Mouse (Mus musculus): ENCODE measurements around the gene Sfrp4. TPM values are rescaled to one million over a fixed set of nuclear protein-coding genes. Genes with fewer than 3 reads are reported as not detected.

Gene Sfrp4
- polyA plus RNA-seq, 1 experiment from 2014 or later: 0.62 TPM

DNA sequence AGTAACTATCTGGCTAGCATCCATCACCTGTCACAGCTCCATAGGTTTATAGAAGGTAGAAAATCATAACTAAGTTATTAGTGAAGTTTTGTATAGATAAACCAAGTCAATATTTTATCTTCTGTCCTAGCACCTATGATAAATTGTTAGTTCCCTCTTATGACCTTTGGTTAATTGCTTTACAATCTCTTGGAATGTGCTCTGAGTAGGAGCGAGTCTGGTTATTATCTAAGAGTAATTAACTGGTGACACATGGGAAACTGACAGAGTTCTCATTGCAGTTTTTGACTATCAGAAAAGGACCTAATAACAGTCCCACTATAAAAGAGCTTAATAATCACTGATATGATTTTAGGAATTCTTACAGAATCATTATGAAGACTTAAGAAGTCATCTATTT lies 20.6 kb downstream of the Sfrp4 start:
- Histone ChIP-seq H3K9ac (no peak overlapping the region), H3K36me3 (no peaks in the 10 kb centered on the region), H3K4me3 (no peak overlapping the region), H3K4me1 (no peaks in the 10 kb centered on the region), H3K27ac (no peak overlapping the region), H3K27me3 (no peaks in the 10 kb centered on the region), H3K9me3 (no peaks in the 10 kb centered on the region), H3K4me2 (no peak overlapping the region)
- WGBS: 46% methylated on average over 1 of the region's 1 CpGs
- ATAC-seq (ENCODE audit: borderline replicate concordance, extremely low read depth, low FRiP score, low TSS enrichment): no peak

DNA sequence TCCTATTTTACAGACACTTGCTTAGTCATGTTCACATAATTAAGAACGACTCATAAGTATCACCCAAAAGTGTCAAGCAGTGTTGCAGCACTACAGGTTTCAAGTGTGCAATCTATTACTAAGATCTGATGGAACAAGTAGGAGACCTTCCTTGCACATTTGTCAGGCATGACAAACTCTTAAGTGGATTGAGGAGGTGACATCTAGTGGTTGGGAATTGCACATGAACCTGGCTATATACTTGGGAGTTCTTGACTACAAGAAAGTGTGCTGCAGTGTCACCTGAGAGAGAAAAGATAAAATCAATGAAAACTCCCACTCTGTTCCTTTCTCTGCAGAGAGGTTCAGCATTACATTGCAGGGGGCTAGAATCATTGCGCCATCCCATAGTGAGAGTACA lies 21.3 kb downstream of the Sfrp4 start:
- 69% methylated on average over 2 of the region's 2 CpGs for WGBS
- no peak overlapping the region for H3K27ac ChIP-seq
- H3K4me1 ChIP-seq: no peaks in the 10 kb centered on the region
- no peak overlapping the region for H3K4me2 ChIP-seq
- no peak for ATAC-seq (ENCODE audit: borderline replicate concordance, extremely low read depth, low FRiP score, low TSS enrichment)
- H3K27me3 ChIP-seq: no peaks in the 10 kb centered on the region
- H3K4me3 ChIP-seq: no peak overlapping the region
- no peak overlapping the region for H3K9ac ChIP-seq
- no peaks in the 10 kb centered on the region for H3K9me3 ChIP-seq
- H3K36me3 ChIP-seq: no peaks in the 10 kb centered on the region

DNA sequence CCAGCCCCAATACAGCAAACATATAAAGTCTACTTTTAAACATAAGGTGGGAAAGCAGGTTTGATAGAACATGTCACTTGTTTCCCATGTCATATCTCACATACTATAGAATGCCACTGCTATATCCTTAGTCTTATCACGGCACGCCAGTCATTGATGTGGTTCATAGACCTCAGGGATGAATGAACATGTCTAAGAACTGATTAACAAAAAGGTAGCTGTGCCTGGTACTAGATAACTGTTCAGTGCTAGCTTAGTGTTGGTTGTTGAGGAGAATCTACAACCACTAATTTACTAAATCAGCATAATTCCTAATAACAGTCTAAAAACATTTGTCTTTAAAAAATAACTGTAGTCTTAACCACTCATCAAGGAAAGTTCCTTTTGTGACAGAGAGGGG lies 26.9 kb downstream of the Sfrp4 start:
- H3K9ac ChIP-seq: no peak overlapping the region
- no peak overlapping the region for H3K4me3 ChIP-seq
- 97% methylated on average over 2 of the region's 2 CpGs for WGBS
- no peak overlapping the region for H3K27ac ChIP-seq
- H3K36me3 ChIP-seq: no peaks in the 10 kb centered on the region
- no peak overlapping the region for H3K4me2 ChIP-seq
- H3K4me1 ChIP-seq: no peaks in the 10 kb centered on the region
- no peak for ATAC-seq (ENCODE audit: borderline replicate concordance, extremely low read depth, low FRiP score, low TSS enrichment)
- no peaks in the 10 kb centered on the region for H3K27me3 ChIP-seq
- no peaks in the 10 kb centered on the region for H3K9me3 ChIP-seq

DNA sequence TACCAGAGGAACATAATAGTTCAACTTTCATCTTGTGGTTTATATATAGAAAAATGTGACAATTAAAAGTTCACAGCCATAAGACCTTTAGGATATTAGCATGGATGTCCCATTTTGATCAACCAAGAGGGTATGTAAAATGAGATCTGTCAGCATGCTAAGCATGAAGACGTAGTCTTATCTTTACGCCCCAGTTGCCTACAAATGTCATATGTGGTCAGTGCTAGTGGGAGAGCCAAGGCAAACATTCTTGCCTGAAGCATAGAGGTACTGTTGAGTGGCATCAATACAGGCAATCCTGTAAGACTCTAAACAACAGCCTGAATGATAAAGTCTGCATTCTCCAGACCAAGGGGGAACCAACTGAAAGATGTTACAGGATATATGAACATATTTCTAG lies 29.5 kb downstream of the Sfrp4 start:
- no peak overlapping the region for H3K9ac ChIP-seq
- 79% methylated on average over 2 of the region's 2 CpGs for WGBS
- ATAC-seq (ENCODE audit: borderline replicate concordance, extremely low read depth, low FRiP score, low TSS enrichment): no peak

DNA sequence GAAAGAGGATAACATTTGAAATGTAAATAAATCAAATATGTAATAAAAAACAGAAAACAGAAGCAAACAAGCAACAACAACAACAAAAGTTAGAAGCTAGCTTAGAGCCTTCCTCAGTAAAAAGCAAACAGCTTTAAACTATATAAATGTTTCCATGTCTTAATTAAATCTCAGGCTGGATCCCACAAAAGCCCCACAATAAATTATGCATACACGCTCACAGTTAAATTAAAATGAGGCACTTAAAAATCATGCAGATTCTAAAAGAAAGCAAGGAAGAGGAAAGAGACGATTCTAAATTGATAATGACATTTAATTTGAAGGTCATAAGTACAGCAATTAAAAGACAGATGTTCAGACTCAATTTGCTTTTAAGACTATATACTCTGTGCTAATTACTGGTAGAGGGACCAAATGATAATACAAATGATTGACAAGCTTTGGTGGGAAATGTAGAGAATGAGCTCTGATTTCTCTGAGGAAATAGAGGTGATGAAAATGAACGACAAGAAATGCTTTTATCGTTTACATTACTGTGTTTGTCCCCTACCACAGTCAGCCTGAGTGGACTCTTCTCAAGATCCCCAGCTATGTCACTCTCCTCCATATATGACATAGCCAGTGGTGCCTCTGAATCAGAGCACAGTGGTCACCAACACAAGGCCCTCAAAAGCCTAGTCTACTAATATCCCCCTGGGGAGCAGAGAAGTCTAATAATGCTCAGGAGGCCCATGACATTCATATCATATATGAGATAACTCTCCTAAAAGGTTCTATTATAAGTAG lies 45.6 kb downstream of the Sfrp4 start:
- Histone ChIP-seq H3K27me3 (no peaks in the 10 kb centered on the region), H3K36me3 (no peaks in the 10 kb centered on the region), H3K4me2 (no peak overlapping the region), H3K4me3 (no peak overlapping the region), H3K4me1 (no peaks in the 10 kb centered on the region), H3K27ac (no peak overlapping the region), H3K9ac (no peak overlapping the region), H3K9me3 (no peaks in the 10 kb centered on the region)
- WGBS: 78% methylated on average over 4 of the region's 4 CpGs
- no peak for ATAC-seq (ENCODE audit: borderline replicate concordance, extremely low read depth, low FRiP score, low TSS enrichment)

More for the DNA sequence above, 29.5 kb downstream of the Sfrp4 start:
- no peaks in the 10 kb centered on the region for H3K9me3 ChIP-seq
- H3K36me3 ChIP-seq: no peaks in the 10 kb centered on the region
- no peak overlapping the region for H3K4me2 ChIP-seq
- H3K27ac ChIP-seq: no peak overlapping the region
- H3K27me3 ChIP-seq: no peaks in the 10 kb centered on the region
- no peak overlapping the region for H3K4me3 ChIP-seq
- H3K4me1 ChIP-seq: no peaks in the 10 kb centered on the region

DNA sequence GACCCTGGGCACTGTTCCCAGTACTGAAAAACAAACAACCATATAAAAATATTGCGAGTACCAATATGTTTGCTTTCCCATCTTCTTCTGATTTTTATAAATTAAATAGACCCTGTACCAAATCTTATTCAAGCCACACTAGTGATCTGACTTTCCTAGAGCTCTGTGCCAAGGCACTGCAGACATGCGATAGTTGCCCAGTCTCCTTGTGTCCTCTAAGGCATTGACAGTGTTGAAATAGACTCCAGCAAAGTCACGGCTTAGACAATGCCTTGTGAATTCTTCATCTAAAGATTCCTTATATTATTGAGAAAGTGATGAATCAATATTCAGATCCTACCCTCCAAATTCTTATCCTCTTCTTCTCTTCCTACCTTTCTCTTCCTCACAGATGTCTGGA lies 51.1 kb downstream of the Sfrp4 start:
- no peaks in the 10 kb centered on the region for H3K27me3 ChIP-seq
- no peak overlapping the region for H3K9ac ChIP-seq
- H3K27ac ChIP-seq: no peak overlapping the region
- H3K4me3 ChIP-seq: no peak overlapping the region
- H3K4me1 ChIP-seq: no peaks in the 10 kb centered on the region
- ATAC-seq (ENCODE audit: borderline replicate concordance, extremely low read depth, low FRiP score, low TSS enrichment): no peak
- no peaks in the 10 kb centered on the region for H3K9me3 ChIP-seq
- H3K36me3 ChIP-seq: no peaks in the 10 kb centered on the region
- WGBS: 72% methylated on average over 3 of the region's 3 CpGs
- no peak overlapping the region for H3K4me2 ChIP-seq

DNA sequence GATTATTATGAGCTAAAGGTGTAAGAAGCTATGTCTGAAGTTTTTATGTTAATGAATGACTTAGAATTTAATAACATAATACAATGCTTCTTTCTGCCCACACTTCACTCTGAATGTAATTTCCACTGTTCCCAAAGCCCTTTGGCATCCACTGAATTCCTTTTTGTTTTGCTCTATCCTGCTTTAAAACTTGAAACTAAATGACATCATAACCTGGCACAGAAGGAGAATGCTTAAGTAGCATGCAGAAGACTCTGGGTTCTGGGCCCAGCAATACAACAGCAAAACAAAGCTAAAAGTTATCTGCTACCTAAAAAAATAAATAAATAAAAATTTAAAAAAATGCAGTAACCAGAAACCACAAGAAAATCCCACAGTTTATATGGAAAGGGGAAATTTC lies 51.7 kb downstream of the Sfrp4 start:
- ATAC-seq (ENCODE audit: borderline replicate concordance, extremely low read depth, low FRiP score, low TSS enrichment): no peak
- no peak overlapping the region for H3K9ac ChIP-seq

More for the DNA sequence above, 51.7 kb downstream of the Sfrp4 start:
- no peak overlapping the region for H3K4me3 ChIP-seq
- no peak overlapping the region for H3K4me2 ChIP-seq
- no peaks in the 10 kb centered on the region for H3K4me1 ChIP-seq
- H3K36me3 ChIP-seq: no peaks in the 10 kb centered on the region
- H3K27me3 ChIP-seq: no peaks in the 10 kb centered on the region
- no peaks in the 10 kb centered on the region for H3K9me3 ChIP-seq
- H3K27ac ChIP-seq: no peak overlapping the region

Other genes with a start within 250 kb of the Sfrp4 start
- 94.0 and 98.0 TPM in 2 replicates for gene Stard3nl, start 227.3 kb upstream of the Sfrp4 start, polyA plus RNA-seq (2015; fragmentation: Nextera tagmentation; extraction: Ambion mirVana)
- gene Epdr1, start 3.2 kb upstream of the Sfrp4 start, polyA plus RNA-seq (2015; fragmentation: Nextera tagmentation; extraction: Ambion mirVana): 24.5 and 25.1 TPM in 2 replicates
- gene Nme8, start 74.7 kb downstream of the Sfrp4 start, polyA plus RNA-seq (2015; fragmentation: Nextera tagmentation; extraction: Ambion mirVana): not detected in 2 replicates
- gene Gpr141, start 201.2 kb downstream of the Sfrp4 start, polyA plus RNA-seq (2015; fragmentation: Nextera tagmentation; extraction: Ambion mirVana): 0.72 and 0.98 TPM in 2 replicates